Mouse (Mus musculus) MEL (cell line): ENCODE results near the gene Zfp612. TPM values are rescaled to one million over a fixed set of nuclear protein-coding genes. Genes with fewer than 3 reads are reported as not detected.

Experiments
- DNase-seq: peaks from one replicate; pipeline ENCODE4 v3.0.0; 2011; ENCODE audit warnings: low read depth, low spot score
- H3K27ac ChIP-seq: 2 replicates; pipeline ENCODE4 v1.5.1; 2012; ENCODE audit warnings: low read depth, mild to moderate bottlenecking, control low read depth, low read length, moderate library complexity; ENCODE audit not compliant: control insufficient read depth
- H3K27me3 ChIP-seq, 2 experiments: fragments of 150-350 bp in 1 of 2; sonication (generic) in 1 of 2; 2 replicates each; pipeline ENCODE4 v1.6.1; 2012; ENCODE audit warnings: low read length in 2 of 2, mild to moderate bottlenecking in 2 of 2, improper control_type of control experiment in 1 of 2, moderate library complexity in 1 of 2; ENCODE audit not compliant: insufficient read depth in 2 of 2, control insufficient read depth in 1 of 2
- H3K36me3 ChIP-seq, 2 experiments: 2 replicates each; pipeline ENCODE4 v1.6.1; 2012 to 2014; ENCODE audit warnings: low read length in 2 of 2, improper control_type of control experiment in 1 of 2, inconsistent platforms in 1 of 2, mild to moderate bottlenecking in 1 of 2; ENCODE audit not compliant: insufficient read depth in 2 of 2, control insufficient read depth in 1 of 2
- H3K4me1 ChIP-seq, 2 experiments: fragments of 150-350 bp in 1 of 2; sonication (generic) in 1 of 2; 2 replicates each; pipeline ENCODE4 v1.6.1; 2012; ENCODE audit warnings: low read length in 2 of 2, improper control_type of control experiment in 1 of 2, mild to moderate bottlenecking in 1 of 2; ENCODE audit not compliant: insufficient read depth in 2 of 2, control insufficient read depth in 1 of 2
- H3K4me3 ChIP-seq, 2 experiments: fragments of 150-350 bp in 1 of 2; sonication (generic) in 1 of 2; 2 replicates each; pipeline ENCODE4 v1.5.1; 2012; ENCODE audit warnings: low read depth in 2 of 2, low read length in 2 of 2, mild to moderate bottlenecking in 2 of 2, moderate library complexity in 2 of 2, control low read depth in 1 of 2, improper control_type of control experiment in 1 of 2; ENCODE audit not compliant: control insufficient read depth in 1 of 2, insufficient read depth in 1 of 2
- H3K79me2 ChIP-seq: 2 replicates; pipeline ENCODE4 v1.6.1; 2012; ENCODE audit warnings: mild to moderate bottlenecking, low read length, moderate library complexity; ENCODE audit not compliant: control insufficient read depth, poor library complexity, insufficient read depth
- H3K9ac ChIP-seq: 2 replicates; pipeline ENCODE4 v1.6.1; 2012; ENCODE audit warnings: low read depth, mild to moderate bottlenecking, control low read depth, low read length, moderate library complexity; ENCODE audit not compliant: control insufficient read depth, poor library complexity, severe bottlenecking
- H3K9me3 ChIP-seq: fragments of 150-350 bp; sonication (generic); replicated peaks from 2 replicates; pipeline ENCODE4 v1.6.1; 2012; ENCODE audit warnings: mild to moderate bottlenecking, low read length, improper control_type of control experiment, moderate library complexity; ENCODE audit not compliant: insufficient read depth
- BHLHE40 ChIP-seq: IDR thresholded peaks from 2 replicates; pipeline ENCODE4 v1.6.1; 2012; ENCODE audit warnings: low read depth, mild to moderate bottlenecking, inconsistent platforms, low read length, improper control_type of control experiment, borderline replicate concordance
- CTCF ChIP-seq, 3 experiments: IDR thresholded peaks in 2 of 3; conservative IDR thresholded peaks in 1 of 3; 2 replicates each; pipeline ENCODE4 v1.5.1; 2011 to 2012; ENCODE audit warnings: low read length in 3 of 3, low read depth in 2 of 3, mild to moderate bottlenecking in 2 of 3, improper control_type of control experiment in 1 of 3, inconsistent platforms in 1 of 3, mixed read lengths in 1 of 3, moderate library complexity in 1 of 3; ENCODE audit not compliant: control insufficient read depth in 1 of 3, insufficient read depth in 1 of 3, poor library complexity in 1 of 3, severe bottlenecking in 1 of 3
- GATA1 ChIP-seq: IDR thresholded peaks from 2 replicates; pipeline ENCODE4 v1.6.1; 2011; ENCODE audit warnings: low read depth, low read length, improper control_type of control experiment
- MAX ChIP-seq: IDR thresholded peaks from 2 replicates; pipeline ENCODE4 v1.6.1; 2011; ENCODE audit warnings: low read length, improper control_type of control experiment
- MAZ ChIP-seq: IDR thresholded peaks from 2 replicates; pipeline ENCODE4 v1.6.1; 2012; ENCODE audit warnings: low read depth, mild to moderate bottlenecking, inconsistent platforms, low read length, improper control_type of control experiment
- MXI1 ChIP-seq: IDR thresholded peaks from 2 replicates; pipeline ENCODE4 v1.6.1; 2011; ENCODE audit warnings: mild to moderate bottlenecking, low read depth, low read length, improper control_type of control experiment
- MYC ChIP-seq: IDR thresholded peaks from 2 replicates; pipeline ENCODE4 v1.6.1; 2011; ENCODE audit warnings: low read depth, mild to moderate bottlenecking, low read length, improper control_type of control experiment, moderate library complexity
- POLR2AphosphoS2 ChIP-seq: IDR thresholded peaks from 2 replicates; pipeline ENCODE4 v1.6.1; 2011; ENCODE audit warnings: low read length, improper control_type of control experiment
- POLR2AphosphoS5 ChIP-seq: IDR thresholded peaks from 2 replicates; pipeline ENCODE4 v1.6.1; 2012; ENCODE audit warnings: low read depth, borderline replicate concordance, mild to moderate bottlenecking, inconsistent platforms, low read length, moderate library complexity, mixed read lengths
- RCOR1 ChIP-seq: IDR thresholded peaks from 2 replicates; pipeline ENCODE4 v1.6.1; 2012; ENCODE audit warnings: low read depth, mild to moderate bottlenecking, inconsistent platforms, low read length, improper control_type of control experiment
- SIN3A ChIP-seq: IDR thresholded peaks from 2 replicates; pipeline ENCODE4 v1.6.1; 2012; ENCODE audit warnings: low read length, improper control_type of control experiment, inconsistent platforms
- SMC3 ChIP-seq: IDR thresholded peaks from 2 replicates; pipeline ENCODE4 v1.6.1; 2011; ENCODE audit warnings: low read depth, low read length, improper control_type of control experiment
- TCF12 ChIP-seq: IDR thresholded peaks from 2 replicates; pipeline ENCODE4 v1.6.1; 2014; ENCODE audit warnings: low read depth, mild to moderate bottlenecking, inconsistent platforms, low read length, improper control_type of control experiment, moderate library complexity
- UBTF ChIP-seq: IDR thresholded peaks from 2 replicates; pipeline ENCODE4 v1.6.1; 2012; ENCODE audit warnings: low read depth, mild to moderate bottlenecking, inconsistent platforms, low read length, improper control_type of control experiment, moderate library complexity, borderline replicate concordance; ENCODE audit not compliant: insufficient read depth
- USF1 ChIP-seq: IDR thresholded peaks from 2 replicates; pipeline ENCODE4 v1.6.1; 2014; ENCODE audit warnings: low read depth, mild to moderate bottlenecking, inconsistent platforms, low read length, improper control_type of control experiment, moderate library complexity
- ZC3H11A ChIP-seq: IDR thresholded peaks from 2 replicates; pipeline ENCODE4 v1.6.1; 2012; ENCODE audit warnings: low read depth, mild to moderate bottlenecking, inconsistent platforms, low read length, improper control_type of control experiment
- polyA plus RNA-seq, 2 experiments: library from polyadenylated mRNA; stranded (reverse) in 1 of 2; unstranded in 1 of 2; fragments of >175 nt in 1 of 2; fragments of >200 nt in 1 of 2; gene quantifications; 2 replicates each; pipeline versions ENCODE4 v1.2.1 to v1.2.4; 2012; ENCODE audit warnings: low replicate concordance in 2 of 2, low read depth in 1 of 2; ENCODE audit not compliant: insufficient read length in 2 of 2, insufficient read depth in 1 of 2, missing spikeins in 1 of 2
- total RNA-seq: library from RNA; depleted of rRNA; stranded (reverse); fragments of 300-350 nt; gene quantifications from 2 replicates; pipeline ENCODE4 v1.2.3, GENCODE M21; 2012

Zfp612 gene
- total and polyA plus RNA-seq, 3 experiments = not detected

- H3K27ac ChIP-seq = no peak overlapping the region
- no peak for TF ChIP-seq CTCF (IDR thresholded peaks at IDR 0.05 in 2 of 3, conservative IDR thresholded peaks at IDR 0.05 in 1 of 3; ENCODE audit: control insufficient read depth in 1 of 3, insufficient read depth in 1 of 3, low read depth in 2 of 3, low read length in 3 of 3, poor library complexity in 1 of 3, severe bottlenecking in 1 of 3)
- TF ChIP-seq POLR2AphosphoS5 = no peak
- TF ChIP-seq RCOR1 = no peak
- TF ChIP-seq TCF12 = no peak
- no peak for TF ChIP-seq POLR2AphosphoS2
- DNase-seq = no peak
- no peaks in the 10 kb centered on the region for H3K4me1 ChIP-seq
- H3K79me2 ChIP-seq = no peaks in the 10 kb centered on the region
- no peaks in the 10 kb centered on the region for H3K27me3 ChIP-seq
- H3K9me3 ChIP-seq = no peaks in the 10 kb centered on the region
- no peak overlapping the region for H3K9ac ChIP-seq
- H3K36me3 ChIP-seq = no peaks in the 10 kb centered on the region
- no peak overlapping the region for H3K4me3 ChIP-seq
Measured at GRCm38 (mm10) chr8:110058207-110058606, 21.3 kb upstream of the Zfp612 start.

DNA sequence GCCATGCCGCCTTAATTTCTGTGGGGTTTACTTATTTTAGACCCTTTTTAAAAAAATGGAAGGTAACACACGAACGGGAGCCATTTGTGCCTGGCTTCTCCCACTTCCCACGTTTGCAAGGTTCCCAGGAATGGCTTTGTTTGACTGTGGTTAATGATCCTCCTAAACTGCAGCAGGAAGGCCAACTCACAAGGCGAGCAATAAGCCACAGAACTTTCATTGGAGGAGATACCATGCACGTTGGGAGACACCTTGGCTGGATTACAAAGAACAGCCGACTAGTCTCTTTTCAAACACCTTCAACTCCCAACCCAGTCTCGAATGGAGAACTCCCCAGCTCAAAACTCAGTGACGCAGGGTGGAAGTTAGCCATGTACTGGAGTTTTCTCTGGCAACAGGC lies 15.4 kb upstream of the Zfp612 start:
- no peaks in the 10 kb centered on the region for H3K36me3 ChIP-seq
- no peaks in the 10 kb centered on the region for H3K4me1 ChIP-seq
- H3K27me3 ChIP-seq = no peaks in the 10 kb centered on the region
- TF ChIP-seq GATA1 = no peak
- no peak for TF ChIP-seq MAX
- no peak for TF ChIP-seq MAZ
- TF ChIP-seq MYC = no peak
- no peak for TF ChIP-seq MXI1
- TF ChIP-seq USF1 = no peak
- no peak for TF ChIP-seq ZC3H11A
- no peak for TF ChIP-seq POLR2AphosphoS5
- no peak for TF ChIP-seq SIN3A
- no peak for TF ChIP-seq TCF12
- TF ChIP-seq RCOR1 = no peak
- no peak for TF ChIP-seq BHLHE40
- no peak for TF ChIP-seq UBTF
- TF ChIP-seq SMC3 = no peak
- TF ChIP-seq, all 39 proteins: peak for 0
- Histone ChIP-seq H3K79me2 (no peaks in the 10 kb centered on the region), H3K9ac (no peak overlapping the region), H3K9me3 (no peaks in the 10 kb centered on the region), H3K27ac (no peak overlapping the region), H3K4me3 (no peak overlapping the region)
- DNase-seq = no peak
